Mouse (Mus musculus) embryonic fibroblast, embryonic 13.5 days (primary cell): ENCODE data around the gene Vav2. TPM values are rescaled to one million over a fixed set of nuclear protein-coding genes. Genes with fewer than 3 reads are reported as not detected.
A peak's percentile ranks its signal among the peaks of the same experiment; 100 is the strongest.

Experiments used
- H3K27ac ChIP-seq: 2 replicates; pipeline ENCODE4 v1.5.1; 2012; ENCODE audit warnings: low read length, control low read depth, inconsistent platforms; ENCODE audit not compliant: insufficient read depth
- H3K4me1 ChIP-seq: 2 replicates; pipeline ENCODE4 v1.6.1; 2011; ENCODE audit warnings: low read length; ENCODE audit not compliant: control insufficient read depth, insufficient read depth
- H3K4me3 ChIP-seq: 2 replicates; pipeline ENCODE4 v1.5.1; 2011; ENCODE audit warnings: mild to moderate bottlenecking, control low read depth, low read length; ENCODE audit not compliant: insufficient read depth
- CTCF ChIP-seq: IDR thresholded peaks from 2 replicates; pipeline ENCODE4 v1.5.1; 2011; ENCODE audit warnings: mild to moderate bottlenecking, control low read depth, low read length, moderate library complexity, borderline replicate concordance; ENCODE audit not compliant: insufficient read depth
- POLR2A ChIP-seq: IDR thresholded peaks from 2 replicates; pipeline ENCODE4 v1.6.1; 2011; ENCODE audit warnings: low read depth, mild to moderate bottlenecking, control low read depth, low read length, moderate library complexity
- polyA plus RNA-seq: library from polyadenylated mRNA; stranded (reverse); fragments of >200 nt; gene quantifications from 2 replicates; pipeline ENCODE4 v1.2.4, GENCODE M21; 2011; ENCODE audit warnings: low read depth; ENCODE audit not compliant: missing spikeins, insufficient read length

The Vav2 gene
- polyA plus RNA-seq, 1 experiment: 8.6 TPM

DNA sequence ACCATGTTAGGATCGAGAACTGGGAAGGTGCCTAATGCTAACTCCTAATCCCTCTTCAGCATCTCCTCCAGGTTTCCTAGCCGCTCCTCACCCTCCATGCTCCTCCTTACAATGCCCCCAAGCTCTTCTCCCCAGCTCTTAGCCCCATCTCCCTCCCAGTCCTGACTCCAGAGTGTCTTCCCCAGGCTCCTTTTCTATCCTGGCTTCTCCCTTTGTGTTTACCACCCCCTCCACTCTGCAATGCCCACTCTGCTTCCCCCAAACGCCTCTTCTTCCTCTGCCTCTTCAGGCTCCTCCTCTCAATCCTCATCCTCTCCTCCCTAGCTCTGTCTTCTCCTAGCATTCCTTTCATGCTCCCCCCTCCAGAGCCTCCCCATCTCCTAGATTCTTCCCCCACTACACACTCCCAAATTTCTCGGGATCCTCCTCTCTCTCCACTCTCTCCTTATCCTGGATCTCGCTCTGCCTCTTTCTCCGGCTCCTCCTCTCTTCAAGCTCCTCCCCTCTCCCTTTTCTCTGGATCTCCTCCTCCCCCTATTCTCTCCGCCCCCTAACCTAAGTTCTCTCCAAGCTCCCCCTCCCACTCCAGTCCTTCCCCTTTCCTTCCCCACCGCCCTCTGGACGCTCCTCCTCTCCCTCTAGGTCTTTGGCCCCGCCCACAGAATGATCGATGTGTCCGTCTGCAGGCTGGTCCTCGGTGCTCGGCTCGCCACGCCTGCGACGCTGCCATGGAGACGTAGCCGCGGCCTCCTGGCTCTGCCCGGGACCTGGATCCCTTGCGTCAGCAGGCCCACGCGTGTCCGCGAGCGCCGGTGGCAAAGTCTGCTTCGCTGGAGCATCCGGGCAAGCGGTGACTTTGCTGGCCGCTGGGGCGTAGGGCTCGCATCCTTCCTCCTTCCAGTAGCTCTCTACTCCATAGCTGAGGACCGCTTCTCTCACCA lies 15.2 kb upstream of the Vav2 start, which contains the start of gene Brd3os:
TSS of gene Brd3os (plus strand) at position 558 of the 941 bp plus-strand sequence.
- Histone ChIP-seq H3K4me3 (peak within 1 kb of the TSS; percentile 68), H3K27ac (peak within 1 kb of the TSS; percentile 12; the same call in 1 of the 2 replicates), H3K4me1 (peaks cover 4% of the 10 kb centered on the region)
- TF ChIP-seq POLR2A (peak; percentile 73), CTCF (no peak)

DNA sequence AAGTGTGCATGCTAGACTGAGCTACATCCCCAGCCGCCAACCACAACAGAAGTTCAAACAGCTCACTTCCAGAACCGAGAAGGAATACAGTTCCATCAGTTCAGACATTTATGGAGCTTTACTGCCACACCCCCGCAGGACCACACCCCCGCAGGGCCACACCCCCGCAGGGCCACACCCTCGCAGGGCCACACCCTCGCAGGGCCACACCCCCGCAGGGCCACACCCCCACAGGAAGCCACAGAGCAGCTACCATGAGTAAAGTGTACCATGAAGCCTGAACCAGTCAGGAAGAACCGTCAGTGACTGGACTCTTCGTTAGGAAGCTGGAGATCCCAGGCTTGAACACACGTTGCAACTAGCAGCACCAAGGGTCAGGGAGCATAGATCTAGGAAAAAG lies 11.4 kb upstream of the Vav2 start:
- peaks cover 4% of the 10 kb centered on the region for H3K4me1 ChIP-seq
- TF ChIP-seq POLR2A (no peak), CTCF (no peak)
- peak overlapping the region; percentile 24; the same call in 1 of the 2 replicates for H3K27ac ChIP-seq
- no peak overlapping the region for H3K4me3 ChIP-seq

DNA sequence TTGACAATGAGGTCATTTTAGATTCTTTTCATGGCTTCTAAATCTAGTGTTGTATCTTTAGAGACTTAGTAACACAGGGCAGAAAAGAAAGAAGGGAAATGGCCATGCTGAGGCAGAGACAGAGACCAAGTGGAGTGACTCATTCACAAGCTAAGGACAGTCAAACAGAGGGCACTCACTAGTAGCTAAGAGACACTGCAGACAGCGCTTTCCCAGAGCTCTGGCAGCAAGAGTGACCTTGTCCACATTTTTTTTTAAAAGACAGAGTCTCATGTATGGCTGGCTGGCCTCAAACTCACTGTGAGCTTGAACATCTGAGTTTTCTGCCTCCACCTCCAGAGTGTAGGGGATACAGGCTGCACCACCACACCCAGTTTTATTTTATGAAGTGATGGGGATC lies 11.0 kb upstream of the Vav2 start:
- Histone ChIP-seq H3K4me3 (no peak overlapping the region), H3K27ac (peak overlapping the region; percentile 24; the same call in 1 of the 2 replicates), H3K4me1 (peaks cover 3% of the 10 kb centered on the region)
- no peak for TF ChIP-seq POLR2A
- no peak for TF ChIP-seq CTCF

DNA sequence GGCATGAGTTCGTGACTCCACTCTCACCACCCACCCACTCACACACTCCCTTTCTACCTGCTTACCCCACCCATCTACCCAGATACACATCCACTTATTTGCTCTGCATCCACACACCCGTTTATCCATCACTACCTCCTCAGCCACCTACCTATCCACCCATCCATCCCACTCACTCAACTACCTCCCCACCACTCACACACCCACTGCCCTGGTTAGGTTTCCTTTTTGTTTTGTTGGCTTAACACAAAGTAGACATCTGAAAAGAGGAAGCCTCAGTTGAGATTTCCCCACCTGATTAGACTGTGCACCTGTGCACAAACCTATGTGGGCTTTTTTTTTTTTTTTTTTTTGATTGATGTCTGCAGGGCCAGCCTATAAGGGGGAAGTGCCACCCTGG lies 5.8 kb upstream of the Vav2 start:
- no peak overlapping the region for H3K27ac ChIP-seq
- TF ChIP-seq POLR2A (no peak), CTCF (no peak)
- no peaks in the 10 kb centered on the region; the same call in 1 of the 2 replicates for H3K4me1 ChIP-seq
- H3K4me3 ChIP-seq: no peak overlapping the region

DNA sequence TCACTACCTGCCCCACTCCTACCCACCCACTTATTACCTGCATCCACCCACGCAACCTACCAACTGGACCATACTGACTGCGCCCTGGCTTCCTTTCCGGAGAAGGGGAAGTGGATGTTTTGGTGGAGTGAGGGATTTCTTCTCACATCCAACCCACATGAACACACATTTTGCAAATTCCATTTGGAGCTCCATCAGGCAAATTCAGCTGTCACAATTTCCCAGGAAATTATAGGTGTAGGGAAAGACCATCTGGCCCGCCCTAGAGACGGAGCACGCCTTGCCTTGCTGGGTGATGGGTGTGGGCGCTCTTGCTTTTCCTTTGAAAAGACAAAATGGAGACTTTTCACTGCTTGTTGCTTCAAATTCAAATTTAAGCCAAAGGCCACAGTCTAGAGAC lies 3.8 kb upstream of the Vav2 start:
- Histone ChIP-seq H3K4me3 (no peak overlapping the region), H3K4me1 (no peaks in the 10 kb centered on the region), H3K27ac (no peak overlapping the region)
- no peak for TF ChIP-seq POLR2A
- TF ChIP-seq CTCF: no peak

DNA sequence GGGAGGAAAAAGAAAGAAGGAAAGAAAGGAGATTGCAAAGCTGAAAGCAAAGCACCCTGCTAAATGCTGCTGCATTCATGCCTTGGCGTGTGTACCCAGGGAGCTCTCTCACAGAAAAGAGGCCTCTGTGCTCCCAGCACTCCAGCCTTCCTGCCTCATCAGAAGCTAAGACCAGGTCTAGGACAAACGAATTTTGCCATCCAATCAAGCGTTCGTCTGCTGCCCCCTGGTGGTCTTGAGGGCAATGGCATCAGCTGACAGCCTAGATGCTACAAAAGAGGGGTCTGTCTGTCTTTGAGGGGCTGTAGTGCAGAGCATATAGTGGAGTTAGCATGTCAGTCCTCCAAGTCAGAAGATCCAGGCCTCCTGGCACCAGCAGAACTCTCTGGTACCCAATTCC lies 1.2 kb upstream of the Vav2 start:
- H3K27ac ChIP-seq: no peak overlapping the region
- H3K4me3 ChIP-seq: no peak overlapping the region
- no peak for TF ChIP-seq POLR2A
- TF ChIP-seq CTCF: peak; percentile 85
- H3K4me1 ChIP-seq: no peaks in the 10 kb centered on the region; the same call in 1 of the 2 replicates

DNA sequence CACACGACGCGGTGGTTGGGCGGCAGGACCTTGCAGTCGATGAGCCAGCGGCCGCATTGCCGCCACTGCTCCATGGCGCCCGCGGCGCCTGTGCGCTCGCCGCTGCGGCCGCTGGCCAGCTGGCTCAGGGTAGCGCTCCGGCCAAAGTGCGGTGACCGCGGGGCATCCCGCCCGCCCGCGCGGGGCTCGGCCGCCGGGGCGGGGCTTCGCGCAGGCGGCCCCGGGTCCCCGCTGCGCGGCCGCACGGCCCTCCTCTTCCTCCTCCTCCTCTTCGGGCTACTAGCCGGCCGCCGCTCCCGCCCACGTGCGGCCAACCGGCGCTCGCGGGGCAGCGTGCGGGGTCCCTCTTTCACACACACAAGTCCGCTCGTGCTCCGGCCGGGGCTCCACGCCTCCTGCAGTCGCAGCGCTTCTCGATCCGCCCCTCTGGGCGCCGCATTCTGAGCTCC lies 403 bp downstream of the Vav2 start:
- H3K4me1 ChIP-seq: no peaks in the 10 kb centered on the region; the same call in 1 of the 2 replicates
- peak overlapping the region; percentile 80 for H3K27ac ChIP-seq
- H3K4me3 ChIP-seq: peak overlapping the region; percentile 95
- TF ChIP-seq CTCF: no peak
- no peak; the same call in 1 of the 2 replicates for TF ChIP-seq POLR2A

DNA sequence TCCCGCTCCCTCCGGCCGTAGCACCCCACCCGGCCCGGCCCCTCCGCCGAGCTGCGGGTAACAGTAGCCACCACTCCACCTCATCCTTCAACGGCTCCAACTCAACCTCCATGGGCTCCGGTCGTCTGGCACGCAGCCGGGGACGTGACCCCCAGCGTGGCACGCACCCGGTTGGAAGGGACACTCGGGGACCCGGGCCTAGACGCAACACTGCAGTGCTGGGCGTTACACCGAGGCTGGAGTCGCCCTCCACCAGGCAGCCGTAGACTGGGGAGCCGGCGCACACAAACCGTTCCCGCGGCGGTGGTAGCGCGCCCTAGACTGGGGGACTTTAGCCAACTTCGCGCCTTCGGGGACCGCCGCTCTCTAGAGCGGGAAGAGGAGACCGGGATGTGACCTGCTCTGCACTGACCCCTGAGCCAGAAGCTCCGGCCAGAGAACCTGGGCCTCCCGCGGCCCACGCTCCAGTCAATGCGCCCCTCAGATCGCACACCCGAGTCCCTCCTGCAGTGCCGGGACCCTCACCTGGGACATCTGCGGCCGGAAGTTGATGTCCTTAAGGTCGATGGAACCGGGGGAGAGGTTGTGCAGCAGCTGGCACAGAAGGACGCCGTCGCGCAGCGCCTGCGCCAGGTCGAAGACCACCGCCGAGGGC lies 955 bp downstream of the Vav2 start:
- H3K27ac ChIP-seq: no peak overlapping the region
- TF ChIP-seq CTCF: no peak
- TF ChIP-seq POLR2A: no peak
- peak overlapping the region; percentile 95 for H3K4me3 ChIP-seq
- no peaks in the 10 kb centered on the region; the same call in 1 of the 2 replicates for H3K4me1 ChIP-seq

DNA sequence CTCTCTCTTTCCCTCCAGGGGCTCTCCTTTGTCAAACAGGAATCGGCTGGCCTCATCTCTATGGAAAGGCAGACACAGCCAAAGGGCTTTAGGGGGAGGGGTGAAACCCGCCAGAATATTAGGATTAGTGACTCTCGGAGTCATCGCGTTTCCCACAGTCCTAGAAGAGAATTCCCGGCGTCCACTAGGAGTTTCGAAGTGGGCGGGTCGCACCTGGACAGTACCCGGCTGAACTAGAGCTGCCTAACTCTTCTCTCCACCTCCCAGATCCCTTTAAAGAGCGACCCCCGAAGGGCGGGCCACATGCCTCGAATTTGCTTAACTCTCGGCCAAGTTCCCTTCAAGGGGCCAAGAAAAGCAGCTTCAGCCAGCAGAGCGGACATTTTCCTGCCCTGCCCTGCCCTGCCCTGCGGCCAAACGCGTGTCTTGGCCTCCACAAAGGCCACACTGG lies 1.6 kb downstream of the Vav2 start:
- H3K4me3 ChIP-seq: peak overlapping the region; percentile 95
- no peak overlapping the region for H3K27ac ChIP-seq
- no peaks in the 10 kb centered on the region; the same call in 1 of the 2 replicates for H3K4me1 ChIP-seq
- TF ChIP-seq POLR2A (no peak), CTCF (no peak)
